Mouse (Mus musculus): Measurements from ENCODE around the gene Rtn4. TPM values are rescaled to one million over a fixed set of nuclear protein-coding genes. Genes with fewer than 3 reads are reported as not detected.
"Not testable (repeated sequence)": the region's sequence is repeated elsewhere in the genome, so short reads cannot be mapped to it uniquely, and the experiment has no call there.

The Rtn4 gene
- polyA plus RNA-seq, 1 experiment = 48.0 TPM

DNA sequence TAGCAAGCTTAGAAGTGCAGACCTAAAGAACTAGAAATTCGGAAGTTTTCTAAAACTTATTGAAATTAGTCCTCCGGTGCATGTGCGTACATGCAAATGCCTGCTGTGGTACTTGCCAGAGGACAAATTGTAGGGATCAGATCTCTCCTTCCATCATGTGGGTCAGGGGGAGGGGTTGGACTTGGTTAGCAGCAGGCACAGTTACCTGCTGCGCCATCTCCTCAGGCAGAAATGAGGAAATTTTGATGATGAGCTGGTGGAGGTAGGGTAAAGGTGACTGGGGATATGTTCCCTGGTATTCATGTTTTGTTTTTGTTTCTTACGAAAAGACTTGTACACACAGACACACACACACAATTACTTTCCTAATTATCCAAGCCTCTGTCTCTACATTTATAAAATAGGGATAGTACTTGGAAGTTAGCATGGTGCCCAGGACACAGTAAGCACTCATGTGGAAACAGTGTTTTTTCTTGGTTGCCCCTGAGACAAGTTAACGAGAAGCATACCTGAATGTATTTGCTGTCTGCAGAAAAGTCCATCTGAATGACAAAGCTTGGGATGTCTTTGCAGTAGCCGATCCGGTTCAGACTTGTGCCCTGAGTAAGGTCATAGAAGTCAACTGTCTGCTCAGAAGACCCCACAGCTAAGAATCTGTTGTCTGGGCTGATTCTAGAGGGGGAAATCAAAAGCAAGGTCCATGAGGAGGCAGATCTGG is 56.2 kb downstream of the Rtn4 start:
- H3K4me3 ChIP-seq (ENCODE audit: low read depth, low read length) = no peak overlapping the region
- WGBS = 91% methylated on average over 8 of the region's 8 CpGs
- no peaks in the 10 kb centered on the region for H3K27me3 ChIP-seq (ENCODE audit: control insufficient read depth, insufficient read depth, low read length)
- H3K27ac ChIP-seq (ENCODE audit: insufficient read depth, low read depth, low read length) = no peak overlapping the region
- no peaks in the 10 kb centered on the region for H3K4me1 ChIP-seq (ENCODE audit: control insufficient read depth, insufficient read depth, insufficient read length, low read length)
- TF ChIP-seq CTCF (IDR thresholded peaks at IDR 0.05; ENCODE audit: extremely low read depth, insufficient read length, insufficient replicate concordance, low read depth, low read length) (no peak), POLR2A (IDR thresholded peaks at IDR 0.05; ENCODE audit: low read depth, low read length) (no peak)
- no peaks in the 10 kb centered on the region for H3K36me3 ChIP-seq (ENCODE audit: control insufficient read depth, insufficient read depth, low read length)

DNA sequence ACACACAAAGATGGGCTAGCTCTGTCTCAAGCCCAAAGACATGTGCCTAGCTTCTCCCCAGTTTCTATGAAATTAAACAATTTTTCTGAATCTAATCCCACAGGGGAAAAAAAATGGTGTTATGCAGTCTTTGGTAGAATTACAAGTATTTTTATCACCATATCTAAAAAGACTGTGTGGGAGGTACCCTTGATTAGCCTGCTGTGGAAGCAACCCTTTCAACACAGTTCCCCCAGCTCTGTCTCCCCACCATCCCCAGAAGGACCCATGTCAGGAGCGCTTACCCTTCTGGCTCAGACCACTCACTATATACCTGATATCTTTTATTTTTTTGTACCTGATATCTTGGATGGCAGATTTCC is 56.7 kb downstream of the Rtn4 start:
- Histone ChIP-seq H3K36me3 (ENCODE audit: control insufficient read depth, insufficient read depth, low read length) (no peaks in the 10 kb centered on the region), H3K4me3 (ENCODE audit: low read depth, low read length) (no peak overlapping the region), H3K4me1 (ENCODE audit: control insufficient read depth, insufficient read depth, insufficient read length, low read length) (no peaks in the 10 kb centered on the region), H3K27me3 (ENCODE audit: control insufficient read depth, insufficient read depth, low read length) (no peaks in the 10 kb centered on the region), H3K27ac (ENCODE audit: insufficient read depth, low read depth, low read length) (no peak overlapping the region)
- 97% methylated on average over 1 of the region's 1 CpGs for WGBS
- TF ChIP-seq CTCF (IDR thresholded peaks at IDR 0.05; ENCODE audit: extremely low read depth, insufficient read length, insufficient replicate concordance, low read depth, low read length) (no peak), POLR2A (IDR thresholded peaks at IDR 0.05; ENCODE audit: low read depth, low read length) (no peak)

DNA sequence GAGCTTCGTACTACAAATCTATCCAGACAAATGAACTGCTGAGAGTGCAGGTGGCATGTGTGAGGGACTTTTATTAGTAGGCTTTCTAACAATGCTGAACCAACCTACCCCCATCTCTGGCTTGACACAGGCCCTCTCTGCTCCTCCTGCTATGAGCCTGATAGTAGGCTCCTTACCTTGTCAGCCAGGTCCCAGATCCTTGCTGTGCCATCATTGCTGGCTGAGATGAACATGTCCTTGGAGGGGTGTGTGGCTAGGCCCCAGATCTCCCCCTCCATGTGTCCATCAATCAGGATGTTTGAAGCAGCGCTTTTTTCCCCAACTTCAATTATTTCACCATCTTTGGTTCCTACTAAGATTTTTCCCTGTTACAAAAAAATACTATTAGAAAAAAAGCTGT is 58.3 kb downstream of the Rtn4 start:
- Histone ChIP-seq H3K4me3 (ENCODE audit: low read depth, low read length) (no peak overlapping the region), H3K4me1 (ENCODE audit: control insufficient read depth, insufficient read depth, insufficient read length, low read length) (no peaks in the 10 kb centered on the region), H3K27ac (ENCODE audit: insufficient read depth, low read depth, low read length) (no peak overlapping the region), H3K27me3 (ENCODE audit: control insufficient read depth, insufficient read depth, low read length) (no peaks in the 10 kb centered on the region), H3K36me3 (ENCODE audit: control insufficient read depth, insufficient read depth, low read length) (no peaks in the 10 kb centered on the region)
- 89% methylated on average over 2 of the region's 2 CpGs for WGBS
- TF ChIP-seq POLR2A (IDR thresholded peaks at IDR 0.05; ENCODE audit: low read depth, low read length) (no peak), CTCF (IDR thresholded peaks at IDR 0.05; ENCODE audit: extremely low read depth, insufficient read length, insufficient replicate concordance, low read depth, low read length) (no peak)

DNA sequence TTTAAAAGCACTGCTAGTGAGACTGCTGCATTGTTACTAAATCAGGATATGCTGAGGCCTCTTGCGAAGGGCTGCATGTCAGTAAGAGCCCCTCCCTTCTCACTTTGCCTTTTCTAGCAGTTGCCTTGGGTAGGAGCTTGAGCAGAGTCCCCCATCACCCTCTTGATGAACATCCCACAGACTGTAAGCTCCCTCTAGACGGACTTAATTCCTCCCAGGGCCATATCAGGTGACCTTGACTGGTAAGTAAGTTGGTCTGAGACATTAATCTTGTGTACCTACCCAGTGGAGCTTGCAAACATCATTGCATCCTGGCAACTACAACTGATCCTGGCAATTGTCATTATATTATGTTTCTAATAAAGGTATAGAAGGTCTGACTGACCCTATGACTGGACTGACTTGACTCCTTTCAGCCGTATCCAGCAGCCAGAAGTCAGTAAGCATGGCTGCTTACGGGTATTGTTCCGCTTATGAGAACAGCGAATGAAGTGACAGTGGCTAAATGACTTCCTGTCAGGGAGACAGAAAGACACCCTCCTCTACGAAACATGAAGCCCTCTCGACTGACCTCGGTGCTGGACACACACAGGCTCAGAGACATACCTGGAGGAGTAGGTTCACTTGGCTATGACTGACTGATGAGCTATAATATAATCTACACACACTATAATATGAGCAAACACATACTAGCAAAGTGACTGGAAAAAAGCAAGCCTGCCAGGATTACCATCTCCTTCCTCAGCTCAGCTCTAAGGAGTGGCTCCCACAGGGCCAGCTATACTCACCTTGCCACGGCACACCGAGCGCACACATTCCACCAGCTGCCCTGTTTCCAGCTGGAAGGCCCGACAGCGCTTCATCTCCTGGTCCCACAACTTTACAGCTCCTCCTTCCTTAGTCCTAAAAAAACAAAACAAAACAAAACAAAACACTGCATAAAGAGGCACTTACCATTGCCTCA is 59.2 kb downstream of the Rtn4 start:
- no peaks in the 10 kb centered on the region for H3K27me3 ChIP-seq (ENCODE audit: control insufficient read depth, insufficient read depth, low read length)
- no peaks in the 10 kb centered on the region for H3K4me1 ChIP-seq (ENCODE audit: control insufficient read depth, insufficient read depth, insufficient read length, low read length)
- no peak overlapping the region for H3K27ac ChIP-seq (ENCODE audit: insufficient read depth, low read depth, low read length)
- 84% methylated on average over 14 of the region's 14 CpGs for WGBS
- no peak overlapping the region for H3K4me3 ChIP-seq (ENCODE audit: low read depth, low read length)
- TF ChIP-seq POLR2A (IDR thresholded peaks at IDR 0.05; ENCODE audit: low read depth, low read length) (no peak), CTCF (IDR thresholded peaks at IDR 0.05; ENCODE audit: extremely low read depth, insufficient read length, insufficient replicate concordance, low read depth, low read length) (no peak)
- no peaks in the 10 kb centered on the region for H3K36me3 ChIP-seq (ENCODE audit: control insufficient read depth, insufficient read depth, low read length)

DNA sequence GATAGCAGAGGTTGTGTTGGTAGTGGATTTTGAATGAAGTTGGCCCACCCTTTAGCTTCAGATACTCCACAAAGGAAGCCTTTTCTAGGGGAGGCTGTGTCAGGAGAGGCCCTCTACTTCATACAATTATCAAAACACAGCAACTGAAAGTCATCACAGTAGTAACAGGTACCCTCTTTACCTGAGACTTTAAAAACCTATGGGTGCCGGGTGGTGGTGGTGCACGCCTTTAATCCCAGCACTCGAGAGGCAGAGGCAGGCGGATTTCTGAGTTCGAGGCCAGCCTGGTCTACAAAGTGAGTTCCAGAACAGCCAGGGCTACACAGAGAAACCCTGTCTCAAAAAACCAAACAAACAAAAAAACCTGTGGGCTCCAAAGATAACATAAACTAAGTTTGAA is 63.3 kb downstream of the Rtn4 start:
- H3K27ac ChIP-seq (ENCODE audit: insufficient read depth, low read depth, low read length) = not testable (repeated sequence)

DNA sequence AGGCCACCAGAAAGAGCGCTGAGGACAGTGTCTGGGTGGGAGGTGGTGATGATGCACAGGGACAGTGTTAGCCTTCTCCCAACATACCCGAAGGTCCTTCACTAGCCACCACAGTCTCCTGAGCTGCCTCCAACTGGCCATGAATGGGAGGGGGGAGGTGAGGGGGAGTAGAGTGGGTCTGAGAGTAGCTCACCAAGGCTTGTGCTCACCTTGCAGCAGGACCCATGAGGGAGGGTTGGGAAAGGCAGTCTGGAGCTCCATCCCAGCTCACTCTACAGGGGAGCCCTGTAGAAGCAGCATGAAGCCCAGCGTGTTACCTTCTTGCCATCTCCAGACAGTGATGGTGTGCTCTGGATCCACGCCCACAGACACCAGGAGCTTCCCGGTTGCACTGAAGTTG is 65.9 kb downstream of the Rtn4 start:
- 85% methylated on average over 5 of the region's 5 CpGs for WGBS
- Histone ChIP-seq H3K36me3 (ENCODE audit: control insufficient read depth, insufficient read depth, low read length) (no peaks in the 10 kb centered on the region), H3K27ac (ENCODE audit: insufficient read depth, low read depth, low read length) (no peak overlapping the region), H3K4me3 (ENCODE audit: low read depth, low read length) (no peak overlapping the region), H3K4me1 (ENCODE audit: control insufficient read depth, insufficient read depth, insufficient read length, low read length) (no peaks in the 10 kb centered on the region), H3K27me3 (ENCODE audit: control insufficient read depth, insufficient read depth, low read length) (no peaks in the 10 kb centered on the region)
- TF ChIP-seq POLR2A (IDR thresholded peaks at IDR 0.05; ENCODE audit: low read depth, low read length) (no peak), CTCF (IDR thresholded peaks at IDR 0.05; ENCODE audit: extremely low read depth, insufficient read length, insufficient replicate concordance, low read depth, low read length) (no peak)

More for the DNA sequence above, 63.3 kb downstream of the Rtn4 start:
- H3K4me1 ChIP-seq (ENCODE audit: control insufficient read depth, insufficient read depth, insufficient read length, low read length); H3K36me3 ChIP-seq (ENCODE audit: control insufficient read depth, insufficient read depth, low read length); H3K27me3 ChIP-seq (ENCODE audit: control insufficient read depth, insufficient read depth, low read length); H3K4me3 ChIP-seq (ENCODE audit: low read depth, low read length): not testable (repeated sequence)
- 90% methylated on average over 5 of the region's 5 CpGs for WGBS

DNA sequence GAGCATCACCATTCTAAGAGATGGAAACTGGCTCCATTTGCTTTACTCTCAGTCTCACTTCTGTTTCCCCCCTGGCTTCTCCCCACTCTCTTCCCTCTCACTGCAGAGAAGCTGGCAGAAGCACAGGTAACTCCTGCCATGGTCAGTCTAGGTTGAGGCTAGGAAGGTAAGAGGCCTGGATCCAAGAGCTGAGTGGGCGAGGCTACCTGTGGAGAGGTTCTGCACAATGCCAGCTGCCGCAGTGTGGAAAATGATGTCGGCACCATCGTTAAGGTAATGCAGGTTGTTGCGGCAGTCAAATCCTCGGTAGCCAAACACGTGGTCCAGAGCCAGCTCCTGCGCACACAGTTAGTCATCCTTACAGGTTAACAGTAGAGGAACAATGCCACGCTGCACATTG is 68.6 kb downstream of the Rtn4 start:
- WGBS = 91% methylated on average over 9 of the region's 9 CpGs
- no peaks in the 10 kb centered on the region for H3K27me3 ChIP-seq (ENCODE audit: control insufficient read depth, insufficient read depth, low read length)
- no peaks in the 10 kb centered on the region for H3K4me1 ChIP-seq (ENCODE audit: control insufficient read depth, insufficient read depth, insufficient read length, low read length)

More for the DNA sequence above, 68.6 kb downstream of the Rtn4 start:
- Histone ChIP-seq H3K27ac (ENCODE audit: insufficient read depth, low read depth, low read length) (no peak overlapping the region), H3K36me3 (ENCODE audit: control insufficient read depth, insufficient read depth, low read length) (no peaks in the 10 kb centered on the region), H3K4me3 (ENCODE audit: low read depth, low read length) (no peak overlapping the region)
- TF ChIP-seq POLR2A (IDR thresholded peaks at IDR 0.05; ENCODE audit: low read depth, low read length) (no peak), CTCF (IDR thresholded peaks at IDR 0.05; ENCODE audit: extremely low read depth, insufficient read length, insufficient replicate concordance, low read depth, low read length) (no peak)

Data from small intestine, adult 2 months (tissue).